Mouse (Mus musculus) kidney, adult 11 months (tissue): Measurements from ENCODE around the gene Tom1l1.

Experiments used
- DNase-seq: peaks from one replicate; pipeline ENCODE4 v3.0.0; 2022

The Tom1l1 gene

DNA sequence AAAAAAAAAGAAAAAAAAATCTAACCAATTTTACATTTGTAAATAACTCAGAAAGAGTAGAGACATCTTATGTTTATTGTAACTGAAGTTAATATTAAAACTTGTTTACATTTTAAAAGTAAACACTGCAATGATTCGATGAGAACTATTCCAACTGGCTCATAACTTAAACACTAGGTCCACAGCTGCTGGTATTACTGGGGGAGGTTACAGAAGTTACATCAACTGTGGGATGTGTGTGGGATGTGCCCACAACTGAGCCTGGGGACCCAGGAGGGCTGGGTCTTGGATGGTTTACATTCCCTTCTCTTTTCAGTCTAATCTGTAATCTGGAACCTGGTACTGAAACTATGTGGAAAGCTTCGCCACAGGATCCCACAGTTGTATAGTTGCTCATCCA lies 85.1 kb downstream of the Tom1l1 start:
- no peak for DNase-seq

DNA sequence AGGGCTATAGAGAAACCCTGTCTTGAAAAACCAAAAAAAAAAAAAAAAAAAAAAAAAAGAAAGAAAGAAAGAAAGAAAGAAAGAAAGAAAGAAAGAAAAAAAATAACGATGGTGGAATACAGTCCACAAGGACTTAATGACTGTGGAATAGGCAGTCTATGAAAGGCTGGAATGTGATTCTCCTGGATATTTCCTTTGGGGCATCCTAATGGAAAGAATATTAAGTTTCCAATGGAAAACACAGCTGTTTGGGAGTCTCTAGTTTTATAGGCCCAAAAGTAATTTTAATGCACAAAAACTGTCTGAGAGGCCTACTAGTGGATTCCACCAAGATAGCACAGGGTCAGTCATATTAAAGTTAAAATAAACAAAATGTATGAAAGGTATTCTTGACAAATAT lies 92.3 kb downstream of the Tom1l1 start:
- DNase-seq = no peak
